Mouse (Mus musculus): ENCODE results near the gene Nfkb1. TPM values are rescaled to one million over a fixed set of nuclear protein-coding genes. Genes with fewer than 3 reads are reported as not detected.

Nfkb1 gene
- polyA plus RNA-seq, 1 experiment from 2014 or later, result 18.9 TPM

GRCm38 (mm10) chr3:135682240-135682639, 9.1 kb downstream of the Nfkb1 start:
- H3K36me3 ChIP-seq (replicated peaks; ENCODE audit: control insufficient read depth, insufficient read depth, low read depth, low read length), result no peaks in the 10 kb centered on the region
- no peak overlapping the region for H3K27ac ChIP-seq (replicated peaks; ENCODE audit: low read depth, low read length)
- no peak for DNase-seq (ENCODE audit: low spot score)
- ATAC-seq (replicated peaks; ENCODE audit: insufficient number of reproducible peaks, low FRiP score, low TSS enrichment, low read depth), result no peak
- H3K4me1 ChIP-seq (ENCODE audit: control insufficient read depth, insufficient read depth, low read length), result no peaks in the 10 kb centered on the region
- H3K4me2 ChIP-seq (ENCODE audit: low read depth, low read length), result no peak overlapping the region
- no peak overlapping the region for H3K9ac ChIP-seq (replicated peaks; ENCODE audit: low read length)
- H3K4me3 ChIP-seq (ENCODE audit: low read depth, low read length), result no peak overlapping the region
- WGBS, result 16% methylated on average over 3 of the region's 3 CpGs
- H3K27me3 ChIP-seq (ENCODE audit: control insufficient read depth, insufficient read depth, low read length), result no peaks in the 10 kb centered on the region
- H3K9me3 ChIP-seq (replicated peaks; ENCODE audit: control insufficient read depth, low read length), result no peaks in the 10 kb centered on the region

GRCm38 (mm10) chr3:135681272-135681783, 10.0 kb downstream of the Nfkb1 start:
- Histone ChIP-seq H3K9me3 (replicated peaks; ENCODE audit: control insufficient read depth, low read length) (no peaks in the 10 kb centered on the region), H3K27ac (replicated peaks; ENCODE audit: low read depth, low read length) (no peak overlapping the region), H3K4me3 (ENCODE audit: low read depth, low read length) (no peak overlapping the region), H3K4me2 (ENCODE audit: low read depth, low read length) (no peak overlapping the region), H3K36me3 (replicated peaks; ENCODE audit: control insufficient read depth, insufficient read depth, low read depth, low read length) (no peaks in the 10 kb centered on the region), H3K27me3 (ENCODE audit: control insufficient read depth, insufficient read depth, low read length) (no peaks in the 10 kb centered on the region), H3K4me1 (ENCODE audit: control insufficient read depth, insufficient read depth, low read length) (no peaks in the 10 kb centered on the region), H3K9ac (replicated peaks; ENCODE audit: low read length) (no peak overlapping the region)
- DNase-seq (ENCODE audit: low spot score) (no peak), ATAC-seq (replicated peaks; ENCODE audit: insufficient number of reproducible peaks, low FRiP score, low TSS enrichment, low read depth) (no peak)
- WGBS, result 41% methylated on average over 8 of the region's 8 CpGs

- H3K4me2 ChIP-seq (ENCODE audit: low read depth, low read length), result no peak overlapping the region
- 0 out of 2 replicates have a peak, but pooled peaks have one; percentile 48 for ATAC-seq (replicated peaks; ENCODE audit: insufficient number of reproducible peaks, low FRiP score, low TSS enrichment, low read depth)
- DNase-seq (ENCODE audit: low spot score), result no peak
- no peaks in the 10 kb centered on the region for H3K36me3 ChIP-seq (replicated peaks; ENCODE audit: control insufficient read depth, insufficient read depth, low read depth, low read length)
- no peak overlapping the region for H3K4me3 ChIP-seq (ENCODE audit: low read depth, low read length)
- no peaks in the 10 kb centered on the region for H3K4me1 ChIP-seq (ENCODE audit: control insufficient read depth, insufficient read depth, low read length)
- no peaks in the 10 kb centered on the region for H3K27me3 ChIP-seq (ENCODE audit: control insufficient read depth, insufficient read depth, low read length)
- H3K27ac ChIP-seq (replicated peaks; ENCODE audit: low read depth, low read length), result no peak overlapping the region
- WGBS, result 77% methylated on average over 6 of the region's 6 CpGs
- H3K9me3 ChIP-seq (replicated peaks; ENCODE audit: control insufficient read depth, low read length), result no peaks in the 10 kb centered on the region
- no peak overlapping the region for H3K9ac ChIP-seq (replicated peaks; ENCODE audit: low read length)
These were observed 11.0 kb downstream of the Nfkb1 start for GRCm38 (mm10) chr3:135680213-135680843.

- no peaks in the 10 kb centered on the region for H3K27me3 ChIP-seq (ENCODE audit: control insufficient read depth, insufficient read depth, low read length)
- no peak overlapping the region for H3K4me3 ChIP-seq (ENCODE audit: low read depth, low read length)
- DNase-seq (ENCODE audit: low spot score) (no peak), ATAC-seq (replicated peaks; ENCODE audit: insufficient number of reproducible peaks, low FRiP score, low TSS enrichment, low read depth) (no peak)
- WGBS, result 80% methylated on average over 5 of the region's 5 CpGs
- H3K27ac ChIP-seq (replicated peaks; ENCODE audit: low read depth, low read length), result no peak overlapping the region
- no peaks in the 10 kb centered on the region for H3K4me1 ChIP-seq (ENCODE audit: control insufficient read depth, insufficient read depth, low read length)
- no peak overlapping the region for H3K9ac ChIP-seq (replicated peaks; ENCODE audit: low read length)
- no peak overlapping the region for H3K4me2 ChIP-seq (ENCODE audit: low read depth, low read length)
- no peaks in the 10 kb centered on the region for H3K9me3 ChIP-seq (replicated peaks; ENCODE audit: control insufficient read depth, low read length)
- no peaks in the 10 kb centered on the region for H3K36me3 ChIP-seq (replicated peaks; ENCODE audit: control insufficient read depth, insufficient read depth, low read depth, low read length)
These were observed 14.3 kb downstream of the Nfkb1 start for GRCm38 (mm10) chr3:135677064-135677463.

GRCm38 (mm10) chr3:135676364-135676763, 15.0 kb downstream of the Nfkb1 start:
- DNase-seq (ENCODE audit: low spot score) (no peak), ATAC-seq (replicated peaks; ENCODE audit: insufficient number of reproducible peaks, low FRiP score, low TSS enrichment, low read depth) (no peak)
- Histone ChIP-seq H3K27me3 (ENCODE audit: control insufficient read depth, insufficient read depth, low read length) (no peaks in the 10 kb centered on the region), H3K36me3 (replicated peaks; ENCODE audit: control insufficient read depth, insufficient read depth, low read depth, low read length) (no peaks in the 10 kb centered on the region), H3K4me3 (ENCODE audit: low read depth, low read length) (no peak overlapping the region), H3K4me1 (ENCODE audit: control insufficient read depth, insufficient read depth, low read length) (no peaks in the 10 kb centered on the region), H3K4me2 (ENCODE audit: low read depth, low read length) (no peak overlapping the region), H3K9ac (replicated peaks; ENCODE audit: low read length) (no peak overlapping the region), H3K27ac (replicated peaks; ENCODE audit: low read depth, low read length) (no peak overlapping the region), H3K9me3 (replicated peaks; ENCODE audit: control insufficient read depth, low read length) (no peaks in the 10 kb centered on the region)
- 93% methylated on average over 2 of the region's 2 CpGs for WGBS

DNA sequence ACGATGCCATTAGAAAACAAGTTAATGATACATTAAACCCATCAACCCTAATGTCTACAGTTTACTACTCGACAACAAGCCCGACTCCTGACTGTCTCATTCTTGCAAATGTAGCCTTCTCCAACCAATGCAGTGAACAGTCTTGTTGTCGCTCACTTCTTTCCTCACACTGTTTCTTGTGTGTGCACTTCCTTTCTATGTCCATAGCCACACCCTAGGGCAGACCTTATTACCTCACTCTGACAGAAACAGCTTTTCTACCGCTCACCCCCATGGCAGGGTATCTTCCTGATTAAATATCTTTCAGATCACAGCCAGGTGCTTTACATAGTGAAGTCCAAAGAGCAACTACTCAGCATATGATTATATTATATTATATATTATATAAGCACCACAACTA, 15.9 kb downstream of the Nfkb1 start:
- Histone ChIP-seq H3K27me3 (ENCODE audit: control insufficient read depth, insufficient read depth, low read length) (no peaks in the 10 kb centered on the region), H3K9ac (replicated peaks; ENCODE audit: low read length) (no peak overlapping the region), H3K4me3 (ENCODE audit: low read depth, low read length) (no peak overlapping the region), H3K27ac (replicated peaks; ENCODE audit: low read depth, low read length) (no peak overlapping the region), H3K36me3 (replicated peaks; ENCODE audit: control insufficient read depth, insufficient read depth, low read depth, low read length) (no peaks in the 10 kb centered on the region), H3K9me3 (replicated peaks; ENCODE audit: control insufficient read depth, low read length) (no peaks in the 10 kb centered on the region), H3K4me2 (ENCODE audit: low read depth, low read length) (no peak overlapping the region), H3K4me1 (ENCODE audit: control insufficient read depth, insufficient read depth, low read length) (no peaks in the 10 kb centered on the region)
- ATAC-seq (replicated peaks; ENCODE audit: insufficient number of reproducible peaks, low FRiP score, low TSS enrichment, low read depth) (no peak), DNase-seq (ENCODE audit: low spot score) (no peak)
- 85% methylated on average over 5 of the region's 5 CpGs for WGBS

GRCm38 (mm10) chr3:135674716-135675392, 16.5 kb downstream of the Nfkb1 start:
- DNase-seq (ENCODE audit: low spot score), result no peak
- Histone ChIP-seq H3K36me3 (replicated peaks; ENCODE audit: control insufficient read depth, insufficient read depth, low read depth, low read length) (no peaks in the 10 kb centered on the region), H3K4me2 (ENCODE audit: low read depth, low read length) (no peak overlapping the region), H3K9ac (replicated peaks; ENCODE audit: low read length) (no peak overlapping the region), H3K4me1 (ENCODE audit: control insufficient read depth, insufficient read depth, low read length) (no peaks in the 10 kb centered on the region), H3K27me3 (ENCODE audit: control insufficient read depth, insufficient read depth, low read length) (no peaks in the 10 kb centered on the region), H3K27ac (replicated peaks; ENCODE audit: low read depth, low read length) (no peak overlapping the region), H3K4me3 (ENCODE audit: low read depth, low read length) (no peak overlapping the region), H3K9me3 (replicated peaks; ENCODE audit: control insufficient read depth, low read length) (no peaks in the 10 kb centered on the region)
- no peak for ATAC-seq (replicated peaks; ENCODE audit: insufficient number of reproducible peaks, low FRiP score, low TSS enrichment, low read depth)
- WGBS, result 73% methylated on average over 13 of the region's 13 CpGs

GRCm38 (mm10) chr3:135673695-135674094, 17.7 kb downstream of the Nfkb1 start:
- H3K9me3 ChIP-seq (replicated peaks; ENCODE audit: control insufficient read depth, low read length), result no peaks in the 10 kb centered on the region
- 66% methylated on average over 7 of the region's 7 CpGs for WGBS
- H3K9ac ChIP-seq (replicated peaks; ENCODE audit: low read length), result no peak overlapping the region

More at GRCm38 (mm10) chr3:135673695-135674094, 17.7 kb downstream of the Nfkb1 start:
- H3K27ac ChIP-seq (replicated peaks; ENCODE audit: low read depth, low read length), result no peak overlapping the region
- DNase-seq (ENCODE audit: low spot score), result no peak
- H3K4me1 ChIP-seq (ENCODE audit: control insufficient read depth, insufficient read depth, low read length), result no peaks in the 10 kb centered on the region
- no peaks in the 10 kb centered on the region for H3K36me3 ChIP-seq (replicated peaks; ENCODE audit: control insufficient read depth, insufficient read depth, low read depth, low read length)
- ATAC-seq (replicated peaks; ENCODE audit: insufficient number of reproducible peaks, low FRiP score, low TSS enrichment, low read depth), result no peak
- no peak overlapping the region for H3K4me3 ChIP-seq (ENCODE audit: low read depth, low read length)
- H3K4me2 ChIP-seq (ENCODE audit: low read depth, low read length), result no peak overlapping the region
- no peaks in the 10 kb centered on the region for H3K27me3 ChIP-seq (ENCODE audit: control insufficient read depth, insufficient read depth, low read length)

Measured in embryonic facial prominence, embryonic 11.5 days (tissue).